Mouse (Mus musculus): Measurements from ENCODE around the gene Cd69. TPM values are rescaled to one million over a fixed set of nuclear protein-coding genes. Genes with fewer than 3 reads are reported as not detected.
A peak's percentile ranks its signal among the peaks of the same experiment; 100 is the strongest.

The Cd69 gene
- total and polyA plus RNA-seq, 2 experiments from 2014 or later: not detected

GRCm38 (mm10) chr6:129233955-129234369 lies 41.3 kb downstream of the Cd69 start:
- Histone ChIP-seq H3K27me3 (ENCODE audit: control insufficient read depth, insufficient read depth, low read length) (no peaks in the 10 kb centered on the region), H3K4me2 (ENCODE audit: low read depth, low read length) (no peak overlapping the region), H3K36me3 (replicated peaks; ENCODE audit: control insufficient read depth, insufficient read depth, low read length) (no peaks in the 10 kb centered on the region), H3K9me3 (replicated peaks; ENCODE audit: control insufficient read depth, low read length) (no peaks in the 10 kb centered on the region), H3K4me3 (ENCODE audit: low read depth, low read length) (no peak overlapping the region), H3K9ac (replicated peaks; ENCODE audit: low read depth, low read length) (no peak overlapping the region), H3K27ac (ENCODE audit: low read depth) (peak overlapping the region; percentile 80), H3K4me1 (ENCODE audit: control insufficient read depth, insufficient read depth) (peaks cover 28% of the 10 kb centered on the region)
- DNase-seq (ENCODE audit: low spot score) (no peak), ATAC-seq (ENCODE audit: insufficient read depth, low read depth) (no peak)
- 74% methylated on average over 17 of the region's 18 CpGs for WGBS
- no peak for TF ChIP-seq CTCF (IDR thresholded peaks at IDR 0.05; ENCODE audit: low read depth)
- TF ChIP-seq EP300 (IDR thresholded peaks at IDR 0.05; ENCODE audit: low read depth): no peak

- peak overlapping the region; percentile 80 for H3K27ac ChIP-seq (ENCODE audit: low read depth)
- WGBS: 69% methylated on average over 6 of the region's 6 CpGs
- H3K9me3 ChIP-seq (replicated peaks; ENCODE audit: control insufficient read depth, low read length): no peaks in the 10 kb centered on the region
- TF ChIP-seq CTCF (IDR thresholded peaks at IDR 0.05; ENCODE audit: low read depth) (no peak), EP300 (IDR thresholded peaks at IDR 0.05; ENCODE audit: low read depth) (no peak)
- no peak for ATAC-seq (ENCODE audit: insufficient read depth, low read depth)
- no peak overlapping the region for H3K4me3 ChIP-seq (ENCODE audit: low read depth, low read length)
- no peak overlapping the region; the same call in 1 of the 2 replicates for H3K4me2 ChIP-seq (ENCODE audit: low read depth, low read length)
- peaks cover 30% of the 10 kb centered on the region for H3K4me1 ChIP-seq (ENCODE audit: control insufficient read depth, insufficient read depth)
- no peak overlapping the region for H3K9ac ChIP-seq (replicated peaks; ENCODE audit: low read depth, low read length)
- no peaks in the 10 kb centered on the region for H3K27me3 ChIP-seq (ENCODE audit: control insufficient read depth, insufficient read depth, low read length)
- H3K36me3 ChIP-seq (replicated peaks; ENCODE audit: control insufficient read depth, insufficient read depth, low read length): no peaks in the 10 kb centered on the region
- no peak for DNase-seq (ENCODE audit: low spot score)
Measured at GRCm38 (mm10) chr6:129233366-129233954, 41.8 kb downstream of the Cd69 start.

- H3K27ac ChIP-seq (ENCODE audit: low read depth): peak overlapping the region; percentile 80
- no peak overlapping the region for H3K9ac ChIP-seq (replicated peaks; ENCODE audit: low read depth, low read length)
- no peaks in the 10 kb centered on the region for H3K36me3 ChIP-seq (replicated peaks; ENCODE audit: control insufficient read depth, insufficient read depth, low read length)
- TF ChIP-seq CTCF (IDR thresholded peaks at IDR 0.05; ENCODE audit: low read depth) (no peak), EP300 (IDR thresholded peaks at IDR 0.05; ENCODE audit: low read depth) (no peak)
- H3K27me3 ChIP-seq (ENCODE audit: control insufficient read depth, insufficient read depth, low read length): no peaks in the 10 kb centered on the region
- peaks cover 30% of the 10 kb centered on the region for H3K4me1 ChIP-seq (ENCODE audit: control insufficient read depth, insufficient read depth)
- DNase-seq (ENCODE audit: low spot score): peak; percentile 61
- no peak overlapping the region for H3K4me3 ChIP-seq (ENCODE audit: low read depth, low read length)
- no peak overlapping the region for H3K4me2 ChIP-seq (ENCODE audit: low read depth, low read length)
- no peaks in the 10 kb centered on the region for H3K9me3 ChIP-seq (replicated peaks; ENCODE audit: control insufficient read depth, low read length)
- ATAC-seq (ENCODE audit: insufficient read depth, low read depth): peak; percentile 50
- 49% methylated on average over 9 of the region's 9 CpGs for WGBS
Measured at GRCm38 (mm10) chr6:129232842-129233205, 42.4 kb downstream of the Cd69 start.

GRCm38 (mm10) chr6:129232005-129232841 lies 43.0 kb downstream of the Cd69 start:
- Histone ChIP-seq H3K36me3 (replicated peaks; ENCODE audit: control insufficient read depth, insufficient read depth, low read length) (no peaks in the 10 kb centered on the region), H3K27ac (ENCODE audit: low read depth) (peak overlapping the region; percentile 80), H3K27me3 (ENCODE audit: control insufficient read depth, insufficient read depth, low read length) (no peaks in the 10 kb centered on the region), H3K9me3 (replicated peaks; ENCODE audit: control insufficient read depth, low read length) (no peaks in the 10 kb centered on the region), H3K4me2 (ENCODE audit: low read depth, low read length) (no peak overlapping the region), H3K4me1 (ENCODE audit: control insufficient read depth, insufficient read depth) (peaks cover 30% of the 10 kb centered on the region), H3K9ac (replicated peaks; ENCODE audit: low read depth, low read length) (no peak overlapping the region), H3K4me3 (ENCODE audit: low read depth, low read length) (no peak overlapping the region)
- ATAC-seq (ENCODE audit: insufficient read depth, low read depth) (no peak), DNase-seq (ENCODE audit: low spot score) (no peak)
- no peak for TF ChIP-seq EP300 (IDR thresholded peaks at IDR 0.05; ENCODE audit: low read depth)
- no peak for TF ChIP-seq CTCF (IDR thresholded peaks at IDR 0.05; ENCODE audit: low read depth)
- WGBS: 55% methylated on average over 5 of the region's 5 CpGs

GRCm38 (mm10) chr6:129229774-129230578 lies 45.3 kb downstream of the Cd69 start:
- TF ChIP-seq EP300 (IDR thresholded peaks at IDR 0.05; ENCODE audit: low read depth): peak; percentile 81
- no peak for TF ChIP-seq CTCF (IDR thresholded peaks at IDR 0.05; ENCODE audit: low read depth)
- no peaks in the 10 kb centered on the region for H3K9me3 ChIP-seq (replicated peaks; ENCODE audit: control insufficient read depth, low read length)
- H3K4me2 ChIP-seq (ENCODE audit: low read depth, low read length): no peak overlapping the region
- peak; percentile 80 for DNase-seq (ENCODE audit: low spot score)
- WGBS: 46% methylated on average over 3 of the region's 3 CpGs
- ATAC-seq (ENCODE audit: insufficient read depth, low read depth): peak; percentile 73
- peaks cover 30% of the 10 kb centered on the region for H3K4me1 ChIP-seq (ENCODE audit: control insufficient read depth, insufficient read depth)
- H3K9ac ChIP-seq (replicated peaks; ENCODE audit: low read depth, low read length): no peak overlapping the region
- no peaks in the 10 kb centered on the region for H3K27me3 ChIP-seq (ENCODE audit: control insufficient read depth, insufficient read depth, low read length)
- no peak overlapping the region for H3K4me3 ChIP-seq (ENCODE audit: low read depth, low read length)
- H3K27ac ChIP-seq (ENCODE audit: low read depth): peak overlapping the region; percentile 92
- H3K36me3 ChIP-seq (replicated peaks; ENCODE audit: control insufficient read depth, insufficient read depth, low read length): no peaks in the 10 kb centered on the region
